Mouse (Mus musculus) thymus, postnatal 4 days (tissue): ENCODE results near the gene Pdcd1lg2.
"Not testable (repeated sequence)": the region's sequence is repeated elsewhere in the genome, so short reads cannot be mapped to it uniquely, and the experiment has no call there.

Experiments
- DNase-seq: peaks from one replicate; pipeline ENCODE4 v3.0.0; 2021

Gene Pdcd1lg2

GRCm38 (mm10) chr19:29384412-29384811, 26.3 kb upstream of the Pdcd1lg2 start:
- no peak for DNase-seq

DNA sequence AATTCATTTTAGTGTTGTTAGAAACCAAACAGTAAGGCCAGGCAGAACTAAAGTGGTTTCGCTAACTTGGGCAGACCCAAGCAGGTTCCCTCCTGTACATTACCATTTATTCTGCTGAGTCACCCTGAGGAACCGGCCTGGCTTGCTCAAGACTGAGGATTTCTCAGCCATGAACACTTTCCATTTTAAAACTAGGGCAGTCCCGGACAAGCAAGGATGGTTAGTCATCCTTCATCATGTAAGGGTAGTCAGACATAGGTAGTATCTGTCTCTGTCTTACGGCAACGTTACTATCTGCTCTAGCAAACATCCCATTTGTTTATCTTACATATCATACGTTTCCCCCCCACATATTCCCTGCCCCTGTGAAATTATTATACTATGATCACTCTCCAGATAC, 25.7 kb upstream of the Pdcd1lg2 start:
- no peak for DNase-seq

DNA sequence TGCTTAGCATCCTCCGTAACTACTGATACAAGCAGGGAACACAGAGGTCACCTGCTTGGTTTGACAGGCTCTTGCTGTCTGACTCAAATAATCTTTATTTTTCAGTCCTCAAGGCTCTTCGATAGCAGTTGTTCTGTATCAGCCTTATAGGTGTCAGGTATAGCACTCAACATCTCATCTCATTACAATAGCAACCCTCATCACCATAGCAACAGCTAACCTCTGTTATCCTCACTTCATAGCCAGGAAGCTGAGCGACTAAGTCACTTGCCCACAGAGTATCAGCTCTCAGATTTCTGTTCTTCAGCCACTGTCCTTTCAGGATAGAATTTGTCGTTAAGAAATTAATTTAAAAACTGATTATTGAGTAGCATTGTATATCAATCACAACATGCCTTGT, 24.9 kb upstream of the Pdcd1lg2 start:
- DNase-seq: no peak

DNA sequence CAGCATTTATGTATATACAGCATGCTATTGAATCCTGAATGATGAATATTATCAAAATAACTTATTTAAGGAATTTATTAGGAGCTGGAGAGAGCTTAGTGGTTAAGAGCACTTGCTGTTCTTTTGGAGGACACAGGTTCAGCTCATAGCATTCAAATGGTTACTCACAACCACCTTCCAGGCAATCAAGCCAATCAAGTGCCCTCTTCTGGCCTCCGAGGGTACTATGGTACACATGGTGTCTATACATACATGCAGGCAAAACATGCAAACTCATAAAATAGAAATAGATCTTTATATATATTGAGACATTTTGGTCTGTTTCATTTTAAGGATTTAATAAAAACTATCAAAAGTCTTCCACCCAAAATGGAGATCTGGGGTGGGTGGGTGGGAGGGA, 21.9 kb upstream of the Pdcd1lg2 start:
- DNase-seq: no peak

GRCm38 (mm10) chr19:29390483-29390882, 20.2 kb upstream of the Pdcd1lg2 start:
- no peak for DNase-seq

GRCm38 (mm10) chr19:29391279-29391678, 19.4 kb upstream of the Pdcd1lg2 start:
- DNase-seq: no peak

GRCm38 (mm10) chr19:29393333-29393732, 17.4 kb upstream of the Pdcd1lg2 start:
- no peak for DNase-seq

GRCm38 (mm10) chr19:29394721-29395120, 16.0 kb upstream of the Pdcd1lg2 start:
- no peak for DNase-seq

GRCm38 (mm10) chr19:29396353-29396752, 14.4 kb upstream of the Pdcd1lg2 start:
- no peak for DNase-seq

DNA sequence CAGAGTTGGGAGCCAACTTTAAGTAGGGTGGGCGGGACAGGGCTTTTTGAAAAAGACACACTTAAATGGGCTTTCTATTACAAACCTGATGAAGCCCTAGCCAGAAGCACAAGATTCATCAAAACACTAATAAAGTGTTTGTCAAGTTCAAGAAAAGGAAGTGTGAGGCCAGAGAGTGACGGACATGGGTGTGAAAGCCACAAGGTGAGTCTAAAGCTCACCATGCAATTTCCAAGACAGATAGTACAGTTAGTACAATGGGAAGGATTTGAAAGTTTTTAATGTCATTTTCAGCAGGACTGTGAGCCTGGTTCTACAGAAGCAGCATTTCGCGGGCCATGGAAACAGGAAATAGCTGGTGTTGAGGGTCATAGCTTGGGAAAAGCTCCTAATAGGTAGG, 10.9 kb upstream of the Pdcd1lg2 start:
- DNase-seq: no peak

- no peak for DNase-seq
Observed at GRCm38 (mm10) chr19:29400466-29400865, 10.3 kb upstream of the Pdcd1lg2 start.

- DNase-seq: no peak
Observed at GRCm38 (mm10) chr19:29402621-29403020, 8.1 kb upstream of the Pdcd1lg2 start.

- DNase-seq: no peak
Observed at GRCm38 (mm10) chr19:29403251-29403650, 7.5 kb upstream of the Pdcd1lg2 start.

DNA sequence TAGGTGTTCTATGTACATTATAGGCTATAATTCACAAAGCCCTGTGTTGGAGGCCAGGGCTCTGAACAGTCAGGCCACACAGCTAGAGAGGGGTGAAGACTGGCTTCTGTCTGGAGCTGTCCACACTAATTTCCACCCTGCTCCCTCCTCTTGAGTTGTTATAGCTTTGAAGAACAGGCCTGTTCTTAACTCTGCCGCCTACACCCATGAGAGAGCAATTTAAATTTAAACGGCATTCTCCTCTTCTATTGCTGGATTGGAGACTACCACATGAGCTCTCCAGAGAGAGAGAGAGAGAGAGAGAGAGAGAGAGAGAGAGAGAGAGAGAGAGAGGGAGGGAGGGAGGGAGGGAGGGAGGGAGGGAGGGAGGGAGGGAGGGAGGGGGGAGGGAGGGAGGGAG, 5.3 kb upstream of the Pdcd1lg2 start:
- DNase-seq: no peak

GRCm38 (mm10) chr19:29406042-29407017, 4.4 kb upstream of the Pdcd1lg2 start:
- no peak for DNase-seq

DNA sequence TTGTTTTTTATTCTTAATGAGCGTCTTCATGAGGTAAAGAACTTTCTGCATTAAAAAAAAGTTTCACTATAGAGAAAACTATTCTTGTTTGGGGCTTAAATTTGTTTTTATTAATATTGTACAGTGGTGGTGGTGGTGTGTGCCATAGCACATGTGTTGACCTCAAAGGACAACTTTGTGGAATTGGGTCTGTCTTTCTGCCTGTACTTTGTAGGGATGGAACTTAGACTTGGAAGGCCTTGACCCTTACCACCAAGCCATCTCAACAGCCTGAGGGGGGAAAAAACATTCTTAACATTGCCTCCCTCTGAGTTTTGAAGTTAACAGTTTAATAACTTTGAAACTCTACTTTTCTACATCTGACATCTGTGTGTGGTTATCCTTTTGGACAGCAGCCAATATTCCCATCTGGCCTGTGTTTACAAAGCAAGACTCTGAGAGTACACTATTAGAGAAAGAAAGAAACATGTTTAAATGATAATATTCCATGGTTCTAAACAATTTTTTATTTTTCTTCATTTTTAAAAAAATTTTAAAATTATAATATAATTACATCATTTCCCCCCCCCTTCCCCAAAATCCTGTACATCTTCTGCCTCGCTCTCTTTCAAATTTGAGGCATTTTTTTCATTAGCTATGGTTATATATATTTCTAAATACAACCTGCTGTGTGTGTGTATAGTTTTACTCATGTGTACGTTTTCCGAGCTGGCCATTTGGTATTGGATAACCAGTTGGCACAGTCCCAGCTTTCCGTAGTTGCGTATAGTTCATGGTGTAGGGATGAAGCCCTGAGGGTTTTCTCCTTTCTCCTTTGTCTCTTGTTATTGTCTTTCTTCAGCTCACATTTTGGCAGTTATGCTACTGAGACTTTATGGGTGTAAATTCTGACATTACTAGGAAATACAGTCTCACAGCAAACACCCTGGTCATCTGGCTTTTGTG, 2.0 kb downstream of the Pdcd1lg2 start:
- DNase-seq: no peak

DNA sequence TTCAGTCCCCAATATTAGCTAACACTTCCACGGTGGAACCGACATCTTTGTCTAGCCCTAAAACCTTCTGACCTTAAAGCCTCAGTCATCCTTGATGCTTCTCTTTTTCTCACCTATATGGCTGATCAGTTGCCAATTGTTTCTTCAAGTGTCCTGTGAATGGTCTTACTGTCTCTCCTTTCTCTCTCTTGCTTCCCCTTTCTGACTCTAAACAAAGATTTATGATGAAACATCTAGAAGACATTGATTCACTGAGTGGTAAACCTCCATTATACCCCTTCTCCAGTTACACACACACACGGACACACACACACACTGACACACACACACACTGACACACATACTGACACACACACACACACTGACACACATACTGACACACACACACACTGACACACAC, 3.8 kb downstream of the Pdcd1lg2 start:
- DNase-seq: no peak

DNA sequence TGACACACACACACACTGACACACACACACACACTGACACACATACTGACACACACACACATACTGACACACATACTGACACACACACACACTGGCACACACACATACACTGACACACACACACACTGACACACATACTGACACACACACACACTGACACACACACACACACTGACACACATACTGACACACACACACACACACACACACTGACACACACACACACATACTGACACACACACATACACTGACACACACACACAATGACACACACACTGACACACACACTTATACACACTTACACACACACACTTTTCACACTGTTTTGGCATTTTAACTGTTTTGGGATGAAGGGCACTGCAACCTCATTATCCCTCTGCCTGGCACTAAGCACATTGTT, 4.2 kb downstream of the Pdcd1lg2 start:
- DNase-seq: not testable (repeated sequence)

DNA sequence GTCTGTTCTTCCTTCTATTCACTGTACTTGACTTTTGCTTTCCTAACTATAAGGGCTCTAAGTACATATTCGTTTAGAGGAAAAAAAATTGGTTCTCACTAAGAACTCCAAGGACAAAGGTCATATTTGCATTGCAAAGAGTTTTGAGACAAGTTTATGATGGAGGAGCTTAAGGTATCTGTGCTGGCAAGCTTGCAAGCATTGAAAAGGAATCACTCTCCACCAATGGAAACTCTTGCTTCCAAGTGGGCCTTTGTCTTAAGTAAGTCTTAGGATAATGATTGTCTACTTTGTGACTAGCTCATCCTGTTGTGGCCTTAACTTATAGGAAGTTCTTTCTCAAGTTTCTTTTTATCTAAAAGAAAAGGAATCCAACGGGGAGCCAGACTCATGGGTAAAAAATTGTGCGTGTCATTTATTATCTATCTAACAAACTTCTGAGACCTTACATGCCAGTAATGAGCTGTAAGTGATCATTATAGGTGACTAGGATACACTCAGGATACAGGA, 5.7 kb downstream of the Pdcd1lg2 start:
- no peak for DNase-seq

- peak; percentile 1 for DNase-seq
Observed at GRCm38 (mm10) chr19:29417188-29417587, 6.5 kb downstream of the Pdcd1lg2 start.

DNA sequence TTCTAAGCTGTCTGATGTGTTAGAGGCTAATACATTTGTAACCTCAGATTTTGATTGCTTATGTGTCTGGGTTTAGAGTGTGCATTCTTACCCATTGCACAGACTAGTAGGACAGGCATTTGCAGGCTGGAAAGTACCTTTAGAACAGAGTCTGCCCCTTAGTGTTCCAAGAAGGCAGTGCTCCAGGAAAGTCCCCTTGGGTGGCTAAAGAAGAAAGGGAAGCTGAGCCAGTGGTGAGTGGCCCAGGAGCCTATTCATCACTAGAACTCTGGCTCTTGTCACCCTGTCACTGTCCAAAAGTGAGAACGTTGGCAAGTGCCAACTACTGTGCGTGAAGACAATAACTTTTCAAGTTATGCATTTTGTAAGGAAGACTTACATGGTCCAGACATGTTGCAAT, 7.2 kb downstream of the Pdcd1lg2 start:
- DNase-seq: no peak

DNA sequence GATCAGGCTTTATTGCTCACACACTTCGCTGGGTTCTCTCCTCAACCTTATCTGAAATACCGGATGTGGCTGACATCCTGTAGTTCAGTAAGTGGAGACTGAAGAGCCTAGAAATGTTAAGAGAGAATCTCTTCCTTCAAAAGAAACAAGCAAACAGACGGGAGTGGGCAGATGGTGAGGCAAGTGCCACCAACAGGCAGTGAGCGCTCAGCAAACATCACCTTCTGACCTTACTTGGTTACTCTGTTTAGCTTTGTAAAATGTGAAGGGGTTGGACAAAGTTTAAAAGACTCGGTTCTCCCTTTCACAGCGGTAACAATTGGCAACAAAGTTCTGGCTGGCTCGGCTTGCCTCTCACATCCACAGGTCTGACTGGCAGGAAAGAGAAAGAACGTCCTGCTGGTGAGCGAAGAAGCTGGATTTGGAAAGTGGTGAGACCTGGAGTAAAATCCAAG, 8.0 kb downstream of the Pdcd1lg2 start:
- DNase-seq: peak; percentile 53

DNA sequence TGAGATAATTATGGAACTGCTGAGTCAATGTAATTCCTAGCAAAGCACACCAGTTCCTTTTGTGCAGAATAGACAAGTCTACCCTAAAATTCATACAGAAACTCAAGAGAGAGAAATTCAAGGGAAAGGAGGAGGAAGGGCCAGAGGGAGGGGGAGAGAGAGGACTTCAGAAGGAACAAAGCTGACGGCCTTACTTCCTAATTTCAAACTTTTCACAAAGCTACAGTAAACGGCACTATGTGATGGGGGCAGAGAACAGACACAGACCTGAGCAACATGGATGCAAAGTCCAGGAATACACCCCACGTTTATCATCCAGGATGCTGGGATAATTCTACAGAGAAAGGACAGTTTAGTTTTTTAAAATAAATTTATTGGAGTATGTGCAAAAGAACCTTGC, 8.8 kb downstream of the Pdcd1lg2 start:
- DNase-seq: no peak
